Mouse (Mus musculus) forebrain, embryonic 13.5 days (tissue): ENCODE measurements around the gene Hdc. TPM values are rescaled to one million over a fixed set of nuclear protein-coding genes. Genes with fewer than 3 reads are reported as not detected.

Experiments
- ATAC-seq: fragments of 200-750 bp; cut with Nextera tagmentation; 2 replicates; pipeline ENCODE4 v1.8.0; 2017
- H3K27ac ChIP-seq: fragments of 300-500 bp; sonication (generic); 2 replicates; pipeline ENCODE4 v1.5.1; 2015; ENCODE audit warnings: inconsistent platforms, mild to moderate bottlenecking, moderate library complexity
- H3K27me3 ChIP-seq: fragments of 300-500 bp; sonication (generic); 2 replicates; pipeline ENCODE4 v1.6.1; 2015; ENCODE audit warnings: mild to moderate bottlenecking, inconsistent platforms
- H3K36me3 ChIP-seq: fragments of 300-500 bp; sonication (generic); 2 replicates; pipeline ENCODE4 v1.6.1; 2015; ENCODE audit warnings: mild to moderate bottlenecking, inconsistent platforms; ENCODE audit not compliant: poor library complexity, severe bottlenecking
- H3K4me1 ChIP-seq: fragments of 300-500 bp; sonication (generic); 2 replicates; pipeline ENCODE4 v1.6.1; 2015; ENCODE audit warnings: inconsistent platforms
- H3K4me2 ChIP-seq: fragments of 300-500 bp; sonication (generic); 2 replicates; pipeline ENCODE4 v1.6.1; 2015; ENCODE audit warnings: inconsistent platforms, mild to moderate bottlenecking, moderate library complexity
- H3K4me3 ChIP-seq: fragments of 300-500 bp; sonication (generic); 2 replicates; pipeline ENCODE4 v1.5.1; 2015; ENCODE audit warnings: mild to moderate bottlenecking, inconsistent platforms
- H3K9ac ChIP-seq: fragments of 300-500 bp; sonication (generic); 2 replicates; pipeline ENCODE4 v1.6.1; 2015; ENCODE audit warnings: mild to moderate bottlenecking, inconsistent platforms
- H3K9me3 ChIP-seq: fragments of 300-500 bp; sonication (generic); replicated peaks from 2 replicates; pipeline ENCODE4 v1.6.1; 2016; ENCODE audit warnings: inconsistent platforms
- WGBS: fragments of 180-500 bp; shearing (Covaris S2); methylation state at CpG from one replicate; pipeline ENCODE4 v1.1.7; 2015; 5-methylcytosine and 5-hydroxymethylcytosine counted together
- polyA plus RNA-seq: library from polyadenylated mRNA; unstranded; fragments of >200 nt; fragmentation: Nextera tagmentation; extraction: Ambion mirVana; gene quantifications from 2 replicates; pipeline ENCODE4 v1.2.1, GENCODE M21; 2015

Hdc gene
- polyA plus RNA-seq, 1 experiment from 2014 or later: 1.0 TPM

DNA sequence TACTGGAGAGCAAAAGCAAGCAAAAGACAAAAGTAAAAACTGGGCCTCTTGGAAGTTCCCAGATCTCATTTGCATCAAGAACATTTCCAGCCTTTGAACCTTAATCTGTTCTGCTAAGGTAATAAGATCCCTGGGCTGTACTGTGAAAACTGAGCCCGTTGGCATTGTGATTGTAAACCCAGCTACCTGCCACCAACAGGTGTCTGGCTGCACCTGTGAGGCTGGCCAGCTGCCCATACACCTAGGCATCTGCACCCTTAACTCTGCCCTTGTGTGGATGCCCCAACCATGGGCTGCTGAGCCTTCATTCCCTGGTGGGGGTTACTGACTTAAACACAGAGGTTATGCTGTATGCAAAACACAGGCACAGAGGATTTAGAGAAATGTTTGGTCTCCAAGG is 46.9 kb downstream of the Hdc start:
- Histone ChIP-seq H3K27ac (no peak overlapping the region), H3K4me1 (no peaks in the 10 kb centered on the region), H3K4me3 (no peak overlapping the region), H3K4me2 (no peak overlapping the region), H3K9ac (no peak overlapping the region), H3K36me3 (no peaks in the 10 kb centered on the region), H3K9me3 (0 out of 2 replicates have a peak, but pooled peaks cover 4% of the 10 kb centered on the region), H3K27me3 (no peaks in the 10 kb centered on the region)
- no peak for ATAC-seq
- 73% methylated on average over 1 of the region's 1 CpGs for WGBS

DNA sequence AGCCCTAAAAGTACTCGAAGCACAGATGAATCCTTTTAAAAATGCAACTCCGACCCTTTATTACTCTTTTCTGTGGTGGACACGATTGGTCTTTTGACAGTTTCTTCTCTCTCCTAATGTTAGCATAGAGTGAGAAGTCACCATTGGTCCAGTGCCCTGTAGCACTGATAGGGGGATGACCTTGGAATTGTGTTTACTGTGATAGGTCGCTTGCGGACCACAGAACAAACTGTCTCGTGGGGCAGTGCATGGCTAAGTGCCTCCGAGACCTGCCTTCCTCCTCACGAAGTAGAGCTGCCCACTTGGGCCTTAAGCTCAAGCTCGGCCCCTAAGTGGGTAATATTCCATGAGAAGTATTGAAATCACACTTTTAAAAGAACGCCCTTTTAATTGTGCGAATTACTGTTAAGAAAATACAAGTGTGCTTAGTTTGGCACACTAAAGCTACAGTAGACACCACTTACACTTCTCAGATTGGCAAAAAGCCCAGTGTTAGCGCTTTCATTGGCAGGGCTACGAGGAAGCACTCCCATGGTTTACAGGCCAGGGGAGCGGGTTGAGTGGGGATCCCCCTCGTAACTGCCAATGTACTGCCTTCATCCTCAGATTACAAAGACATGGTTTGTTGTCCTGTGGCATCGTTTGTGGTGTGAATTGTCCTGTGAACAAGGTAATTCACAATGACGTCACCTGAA is 55.5 kb downstream of the Hdc start:
- H3K9ac ChIP-seq: no peak overlapping the region
- H3K36me3 ChIP-seq: no peaks in the 10 kb centered on the region
- H3K27ac ChIP-seq: no peak overlapping the region
- peaks cover 7% of the 10 kb centered on the region for H3K4me1 ChIP-seq
- no peaks in the 10 kb centered on the region for H3K9me3 ChIP-seq
- peak; percentile 71; the same call in 1 of the 2 replicates for ATAC-seq
- H3K4me2 ChIP-seq: no peak overlapping the region
- no peaks in the 10 kb centered on the region for H3K27me3 ChIP-seq
- no peak overlapping the region for H3K4me3 ChIP-seq
- WGBS: 62% methylated on average over 17 of the region's 17 CpGs

DNA sequence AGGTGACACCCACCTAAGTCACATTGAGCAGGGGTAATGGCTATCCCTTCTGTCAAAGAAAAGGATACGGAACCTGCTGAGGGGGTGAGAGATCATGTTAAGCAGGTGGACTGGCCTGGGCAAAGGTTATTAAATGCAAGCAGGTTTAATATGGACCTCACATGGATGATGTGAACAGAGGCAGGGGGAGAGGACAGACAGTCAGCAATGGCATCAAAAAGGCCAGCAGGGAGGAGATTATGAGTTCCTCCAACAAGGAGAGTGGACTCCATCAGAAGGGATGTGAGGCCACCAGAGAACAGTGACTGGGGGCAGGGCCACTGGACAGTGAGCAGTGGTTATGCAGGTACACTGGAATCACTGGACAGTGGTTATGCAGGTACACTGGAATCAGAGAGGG is 59.0 kb downstream of the Hdc start:
- no peak for ATAC-seq
- H3K27ac ChIP-seq: no peak overlapping the region
- 95% methylated on average over 1 of the region's 1 CpGs for WGBS
- H3K9ac ChIP-seq: no peak overlapping the region
- H3K9me3 ChIP-seq: no peaks in the 10 kb centered on the region
- no peak overlapping the region for H3K4me3 ChIP-seq
- no peak overlapping the region for H3K4me2 ChIP-seq
- H3K36me3 ChIP-seq: no peaks in the 10 kb centered on the region
- H3K4me1 ChIP-seq: peaks cover 7% of the 10 kb centered on the region
- H3K27me3 ChIP-seq: 0 out of 2 replicates have a peak, but pooled peaks cover 6% of the 10 kb centered on the region

DNA sequence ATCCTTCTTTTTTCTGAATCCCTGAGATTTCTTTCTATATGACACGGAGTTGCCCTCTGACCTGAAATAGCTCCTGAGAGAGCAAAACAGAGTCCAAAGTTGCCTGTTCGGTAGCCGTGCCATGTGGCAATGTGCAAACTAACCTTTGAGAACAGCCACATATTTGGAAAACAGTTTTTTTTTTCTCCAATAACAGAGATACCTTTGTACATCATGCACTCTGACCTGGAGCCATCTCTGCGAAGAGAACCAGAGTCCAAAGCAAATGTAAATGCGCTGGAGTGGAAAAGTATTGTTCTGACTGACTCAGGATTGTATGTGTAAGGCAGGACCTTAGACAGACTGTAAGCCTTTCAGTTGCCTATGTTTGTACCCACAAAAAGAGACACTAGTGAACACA is 63.6 kb downstream of the Hdc start:
- Histone ChIP-seq H3K27me3 (peaks cover 49% of the 10 kb centered on the region), H3K9ac (no peak overlapping the region), H3K36me3 (no peaks in the 10 kb centered on the region), H3K4me1 (peaks cover 12% of the 10 kb centered on the region; the same call in 1 of the 2 replicates), H3K9me3 (no peaks in the 10 kb centered on the region), H3K4me3 (no peak overlapping the region), H3K4me2 (no peak overlapping the region), H3K27ac (no peak overlapping the region)
- ATAC-seq: no peak
- WGBS: 76% methylated on average over 5 of the region's 5 CpGs

DNA sequence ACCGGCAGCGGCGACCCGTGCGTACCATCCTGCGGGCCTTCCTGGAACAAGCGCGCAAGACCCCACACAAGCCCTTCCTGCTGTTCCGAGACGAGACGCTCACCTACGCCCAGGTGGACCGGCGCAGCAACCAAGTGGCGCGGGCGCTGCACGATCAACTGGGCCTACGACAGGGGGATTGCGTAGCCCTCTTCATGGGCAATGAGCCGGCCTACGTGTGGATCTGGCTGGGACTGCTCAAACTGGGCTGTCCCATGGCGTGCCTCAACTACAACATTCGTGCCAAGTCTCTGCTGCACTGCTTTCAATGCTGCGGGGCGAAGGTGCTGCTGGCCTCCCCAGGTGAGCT is 65.8 kb downstream of the Hdc start:
- Histone ChIP-seq H3K9ac (peak overlapping the region; percentile 69), H3K4me1 (peaks cover 12% of the 10 kb centered on the region; the same call in 1 of the 2 replicates), H3K36me3 (no peaks in the 10 kb centered on the region), H3K9me3 (no peaks in the 10 kb centered on the region), H3K4me3 (peak overlapping the region; percentile 66), H3K27ac (no peak overlapping the region), H3K27me3 (peaks cover 49% of the 10 kb centered on the region), H3K4me2 (peak overlapping the region; percentile 99)
- WGBS: under 1% methylated on average over 26 of the region's 26 CpGs
- ATAC-seq: peak; percentile 77; the same call in 1 of the 2 replicates

DNA sequence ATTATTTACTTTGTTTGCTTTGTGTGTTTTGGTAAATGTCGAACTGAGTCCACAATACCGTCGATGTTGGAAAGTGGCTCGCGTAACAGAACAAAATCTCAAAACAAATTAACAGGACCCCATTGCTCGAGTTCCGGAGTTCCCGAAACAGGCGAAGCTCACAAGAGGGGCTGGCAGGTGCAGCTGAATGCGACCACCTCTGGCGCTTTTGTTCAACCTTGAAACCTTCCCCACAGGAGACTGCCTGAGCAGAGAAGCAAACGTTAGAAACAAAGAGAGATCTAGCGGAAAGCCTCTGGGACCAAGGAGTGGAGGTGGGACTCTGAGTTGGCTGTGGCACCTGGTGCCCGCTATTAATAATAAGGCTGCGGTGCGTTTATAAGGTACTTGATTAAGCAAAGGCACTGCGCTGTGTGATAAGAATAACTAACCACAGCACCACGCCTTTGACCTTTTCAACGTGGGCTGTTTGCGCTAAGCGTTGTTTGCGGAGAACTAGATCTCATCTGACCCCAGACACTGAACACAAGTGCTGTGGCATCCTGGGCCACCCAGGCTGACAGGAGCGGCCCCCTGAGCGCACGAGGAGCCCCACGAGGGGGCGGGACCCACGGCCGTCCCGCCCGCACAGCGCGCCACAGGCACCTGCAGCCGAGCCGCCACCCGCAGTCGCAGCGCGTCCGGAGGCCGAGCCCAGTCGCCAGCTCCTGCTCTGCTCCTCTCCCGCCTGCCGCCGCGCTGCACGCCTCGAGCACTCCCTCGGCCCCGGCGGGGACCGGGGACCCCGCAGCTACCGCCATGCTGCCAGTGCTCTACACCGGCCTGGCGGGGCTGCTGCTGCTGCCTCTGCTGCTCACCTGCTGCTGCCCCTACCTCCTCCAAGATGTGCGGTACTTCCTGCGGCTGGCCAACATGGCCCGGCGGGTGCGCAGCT is 66.5 kb downstream of the Hdc start, which contains the start of gene Slc27a2:
Gene Slc27a2 (plus strand): TSS at position 51 of the 934 bp plus-strand sequence.
- peak; percentile 87 for ATAC-seq
- Histone ChIP-seq H3K4me3 (peak within 1 kb of the TSS; percentile 66), H3K9ac (peak within 1 kb of the TSS; percentile 69), H3K4me1 (peaks cover 12% of the 10 kb centered on the region; the same call in 1 of the 2 replicates), H3K4me2 (peak within 1 kb of the TSS; percentile 99), H3K27me3 (peaks cover 49% of the 10 kb centered on the region), H3K9me3 (no peaks in the 10 kb centered on the region), H3K27ac (no peak within 1 kb of the TSS), H3K36me3 (no peaks in the 10 kb centered on the region)
- under 1% methylated on average over 55 of the region's 61 CpGs for WGBS

DNA sequence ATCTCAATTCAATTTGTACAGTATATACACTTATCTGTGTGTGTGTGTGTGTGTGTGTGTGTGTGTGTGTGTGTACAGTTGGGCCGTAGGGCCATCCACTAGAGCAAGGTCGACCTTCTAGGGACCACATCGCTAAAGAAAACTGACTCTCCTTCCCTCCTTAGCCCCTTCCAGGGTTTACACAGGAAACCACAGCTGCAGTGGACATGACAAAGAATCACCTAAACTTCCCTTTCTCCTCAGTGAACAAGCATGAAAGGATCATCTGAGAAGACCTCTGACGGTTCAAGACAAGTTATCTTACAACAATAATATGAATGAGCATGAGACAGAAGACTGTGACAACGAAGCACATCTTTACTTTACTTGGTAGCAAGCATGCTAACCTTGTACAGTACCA is 67.2 kb downstream of the Hdc start:
- ATAC-seq: no peak
- Histone ChIP-seq H3K36me3 (no peaks in the 10 kb centered on the region), H3K9me3 (no peaks in the 10 kb centered on the region), H3K27me3 (peaks cover 49% of the 10 kb centered on the region), H3K4me3 (no peak overlapping the region), H3K4me1 (peaks cover 12% of the 10 kb centered on the region; the same call in 1 of the 2 replicates), H3K27ac (no peak overlapping the region), H3K4me2 (peak overlapping the region; percentile 99; the same call in 1 of the 2 replicates), H3K9ac (no peak overlapping the region)
- WGBS: 23% methylated on average over 5 of the region's 5 CpGs

DNA sequence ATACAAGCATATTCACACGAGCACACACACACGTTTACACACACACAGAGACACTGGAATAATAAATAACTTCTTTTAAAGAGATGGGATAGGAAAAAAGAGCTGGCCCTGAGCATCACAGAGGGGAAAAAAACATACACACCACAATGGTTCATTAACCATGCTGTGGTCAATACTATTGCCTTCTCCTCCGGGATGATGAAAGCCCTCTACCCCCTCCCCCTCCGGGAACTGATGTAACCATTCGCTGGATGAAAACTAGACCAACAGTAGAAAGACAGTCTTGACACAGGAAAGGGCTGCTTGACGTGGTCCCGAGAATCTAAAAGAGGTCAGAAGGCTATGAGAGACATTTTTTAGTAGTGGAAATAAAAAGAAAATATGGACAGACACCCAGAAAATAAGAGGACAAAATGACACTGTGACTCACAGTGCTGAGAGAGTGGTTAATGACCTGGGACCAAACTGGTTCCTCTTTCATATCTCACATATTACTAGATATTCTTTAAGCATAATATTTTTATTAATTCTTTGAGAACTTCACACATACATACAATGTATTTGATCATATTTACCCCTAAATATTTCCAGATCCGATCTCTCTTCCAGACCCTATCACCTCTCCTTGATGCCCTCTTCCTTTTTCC is 67.7 kb downstream of the Hdc start:
- Histone ChIP-seq H3K9me3 (no peaks in the 10 kb centered on the region), H3K27ac (no peak overlapping the region), H3K27me3 (peaks cover 49% of the 10 kb centered on the region), H3K36me3 (no peaks in the 10 kb centered on the region), H3K4me1 (peaks cover 12% of the 10 kb centered on the region; the same call in 1 of the 2 replicates), H3K9ac (no peak overlapping the region), H3K4me2 (no peak overlapping the region), H3K4me3 (no peak overlapping the region)
- ATAC-seq: no peak
- WGBS: 73% methylated on average over 8 of the region's 8 CpGs

DNA sequence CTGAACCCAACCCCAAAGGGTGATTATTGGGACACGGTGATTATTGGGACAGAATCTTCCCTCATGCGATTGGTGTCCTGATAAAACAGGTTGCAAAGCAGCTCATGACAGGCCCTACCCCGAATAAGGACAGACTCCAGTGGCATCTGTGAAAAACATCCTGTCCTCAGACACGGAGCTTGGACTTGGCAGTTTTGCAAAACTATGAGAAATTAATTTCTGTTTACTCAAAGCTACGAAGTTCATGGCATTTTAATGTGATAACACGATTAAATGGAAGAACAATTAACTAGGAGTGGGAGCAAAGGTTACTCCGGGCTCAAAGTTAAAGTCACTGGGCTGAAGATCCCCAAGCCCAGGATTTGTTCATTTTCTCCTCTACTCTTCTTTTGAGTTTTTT is 69.4 kb downstream of the Hdc start:
- WGBS: 90% methylated on average over 7 of the region's 7 CpGs

DNA sequence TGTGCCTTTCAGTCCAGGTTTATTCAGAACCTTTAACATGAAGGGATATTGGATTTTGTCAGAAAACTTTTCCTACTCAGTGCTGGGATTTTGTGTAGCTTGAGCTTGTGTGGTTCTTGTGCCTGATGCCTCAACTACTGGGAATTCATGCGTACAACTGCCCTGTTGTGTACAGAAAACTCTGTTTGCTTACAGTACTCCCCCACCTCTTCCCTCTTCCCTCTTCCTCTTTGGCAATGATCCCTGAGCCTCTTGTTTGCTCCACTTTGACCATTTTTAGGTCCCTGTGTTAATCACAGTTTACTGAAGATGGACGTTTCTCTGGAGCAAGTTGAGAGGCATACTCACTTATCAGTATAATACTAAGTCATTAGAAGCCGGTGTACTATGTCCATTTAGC is 72.7 kb downstream of the Hdc start:
- no peak overlapping the region for H3K4me3 ChIP-seq

More for the DNA sequence above, 69.4 kb downstream of the Hdc start:
- no peak for ATAC-seq
- Histone ChIP-seq H3K4me3 (no peak overlapping the region), H3K4me2 (no peak overlapping the region), H3K27ac (no peak overlapping the region), H3K9me3 (no peaks in the 10 kb centered on the region), H3K27me3 (peaks cover 39% of the 10 kb centered on the region), H3K9ac (no peak overlapping the region), H3K4me1 (peaks cover 12% of the 10 kb centered on the region; the same call in 1 of the 2 replicates), H3K36me3 (no peaks in the 10 kb centered on the region)

DNA sequence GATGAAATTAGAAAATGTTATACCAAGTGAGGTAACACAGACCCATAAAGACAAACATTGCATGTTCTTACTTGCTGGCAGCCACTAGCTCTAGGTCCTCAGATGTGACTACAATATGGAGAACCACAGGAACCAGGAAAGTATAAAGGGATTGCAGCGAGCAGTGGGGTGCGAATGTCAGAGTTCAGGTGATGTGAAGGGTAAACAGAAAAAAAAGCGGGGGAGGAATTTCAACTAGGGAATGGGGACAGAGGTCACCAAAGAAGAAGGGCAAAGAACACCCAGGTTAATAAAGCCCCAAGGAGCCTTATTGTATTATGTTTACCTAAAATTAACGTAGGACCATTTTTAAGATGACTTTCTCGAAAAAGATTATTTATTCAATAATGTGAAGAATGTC is 73.8 kb downstream of the Hdc start:
- H3K9me3 ChIP-seq: no peaks in the 10 kb centered on the region
- no peaks in the 10 kb centered on the region for H3K27me3 ChIP-seq
- WGBS: 79% methylated on average over 5 of the region's 5 CpGs
- H3K4me1 ChIP-seq: no peaks in the 10 kb centered on the region
- no peak overlapping the region for H3K4me2 ChIP-seq
- no peak overlapping the region for H3K4me3 ChIP-seq
- ATAC-seq: no peak
- no peak overlapping the region for H3K27ac ChIP-seq
- H3K36me3 ChIP-seq: no peaks in the 10 kb centered on the region
- no peak overlapping the region for H3K9ac ChIP-seq

More for the DNA sequence above, 72.7 kb downstream of the Hdc start:
- no peaks in the 10 kb centered on the region for H3K36me3 ChIP-seq
- H3K27ac ChIP-seq: no peak overlapping the region
- no peaks in the 10 kb centered on the region for H3K4me1 ChIP-seq
- 90% methylated on average over 3 of the region's 3 CpGs for WGBS
- ATAC-seq: no peak
- H3K9me3 ChIP-seq: no peaks in the 10 kb centered on the region
- H3K9ac ChIP-seq: no peak overlapping the region
- peaks cover 7% of the 10 kb centered on the region for H3K27me3 ChIP-seq
- no peak overlapping the region for H3K4me2 ChIP-seq
